Mouse (Mus musculus): ENCODE measurements around the gene Bglap. TPM values are rescaled to one million over a fixed set of nuclear protein-coding genes. Genes with fewer than 3 reads are reported as not detected.
A peak's percentile ranks its signal among the peaks of the same experiment; 100 is the strongest.

The Bglap gene
- total and polyA plus RNA-seq, 2 experiments from 2014 or later = not detected

DNA sequence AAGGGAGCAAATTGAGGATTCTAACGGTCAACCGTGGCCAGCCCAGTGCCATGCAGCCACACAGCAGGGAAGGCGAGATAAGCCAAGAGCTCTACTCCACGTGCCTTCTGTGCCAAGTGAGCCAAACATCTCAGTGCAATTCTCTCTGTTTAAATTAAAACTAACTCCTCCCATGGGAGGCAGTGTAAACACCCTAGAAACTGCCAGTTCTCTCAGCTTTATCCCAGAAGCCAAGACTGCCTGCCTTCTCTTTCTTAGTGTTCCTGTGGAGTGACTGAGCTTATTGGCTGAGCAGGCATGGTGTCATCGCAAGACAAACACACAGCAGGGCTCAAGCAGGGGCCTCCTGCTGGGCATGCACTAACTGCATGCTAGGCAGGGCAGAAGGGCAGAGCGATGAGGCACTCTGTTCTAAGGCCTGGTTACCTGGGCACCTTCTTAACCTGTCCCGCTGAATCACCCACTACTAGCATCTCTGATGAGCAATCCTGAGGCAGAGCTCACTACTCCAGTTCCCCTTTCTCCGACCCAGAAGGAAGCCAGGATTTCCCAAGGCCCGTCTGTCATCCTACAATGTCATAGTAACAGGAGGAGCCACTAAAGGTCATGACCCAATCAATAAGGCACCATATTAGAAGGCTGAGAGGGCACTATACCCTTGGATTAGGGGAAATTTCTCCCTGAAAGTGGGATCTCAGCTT is 37.9 kb upstream of the Bglap start:
- H3K9ac ChIP-seq (replicated peaks; ENCODE audit: low read length) = no peak overlapping the region
- DNase-seq (ENCODE audit: low spot score) = peak; percentile 72
- peak overlapping the region; percentile 16; the same call in 1 of the 2 replicates for H3K4me2 ChIP-seq (ENCODE audit: low read depth, low read length)
- H3K9me3 ChIP-seq (ENCODE audit: low read length) = no peaks in the 10 kb centered on the region
- H3K36me3 ChIP-seq (ENCODE audit: insufficient read depth, low read length) = peaks cover 23% of the 10 kb centered on the region; the same call in 1 of the 2 replicates
- peak; percentile 11; the same call in 1 of the 2 replicates for ATAC-seq
- peak; percentile 13; the same call in 1 of the 2 replicates for TF ChIP-seq CTCF (IDR thresholded peaks at IDR 0.05; ENCODE audit: low read depth)
- H3K27me3 ChIP-seq (ENCODE audit: insufficient read depth, low read length) = no peaks in the 10 kb centered on the region
- H3K4me1 ChIP-seq (ENCODE audit: insufficient read depth, low read length) = peaks cover 10% of the 10 kb centered on the region
- peak overlapping the region; percentile 32; the same call in 1 of the 2 replicates for H3K27ac ChIP-seq
- H3K4me3 ChIP-seq (ENCODE audit: low read length) = no peak overlapping the region; the same call in 1 of the 2 replicates
- 29% methylated on average over 9 of the region's 9 CpGs for WGBS

GRCm38 (mm10) chr3:88420771-88421170 is 36.5 kb upstream of the Bglap start:
- no peak overlapping the region for H3K9ac ChIP-seq (replicated peaks; ENCODE audit: low read length)
- no peak for DNase-seq (ENCODE audit: low spot score)
- H3K4me3 ChIP-seq (ENCODE audit: low read length) = no peak overlapping the region
- peaks cover 10% of the 10 kb centered on the region for H3K4me1 ChIP-seq (ENCODE audit: insufficient read depth, low read length)
- no peaks in the 10 kb centered on the region for H3K9me3 ChIP-seq (ENCODE audit: low read length)
- TF ChIP-seq CTCF (IDR thresholded peaks at IDR 0.05; ENCODE audit: low read depth) = no peak
- WGBS = 96% methylated on average over 19 of the region's 19 CpGs
- no peak overlapping the region for H3K4me2 ChIP-seq (ENCODE audit: low read depth, low read length)
- peaks cover 28% of the 10 kb centered on the region for H3K36me3 ChIP-seq (ENCODE audit: insufficient read depth, low read length)
- H3K27me3 ChIP-seq (ENCODE audit: insufficient read depth, low read length) = no peaks in the 10 kb centered on the region
- H3K27ac ChIP-seq = no peak overlapping the region
- ATAC-seq = no peak

DNA sequence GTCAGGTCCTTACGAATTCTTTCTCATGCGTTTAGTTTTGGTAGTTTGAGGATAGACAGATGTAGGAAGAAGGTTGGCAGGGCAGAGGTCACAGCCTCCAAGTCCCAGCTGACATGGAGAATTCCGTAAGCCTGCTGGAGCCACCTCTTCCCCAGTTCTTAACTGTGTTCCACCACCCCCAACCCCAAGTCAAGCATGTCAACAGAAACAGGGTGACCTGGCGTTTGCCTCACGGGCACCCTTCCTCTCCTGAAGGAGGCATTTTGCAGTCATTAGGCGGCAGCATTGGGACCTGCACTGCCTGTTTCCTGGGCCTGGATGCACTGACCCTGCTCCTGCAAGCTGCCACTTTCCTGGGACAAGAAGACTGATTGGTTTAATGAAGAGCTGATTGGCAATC is 33.8 kb upstream of the Bglap start:
- no peak overlapping the region for H3K9ac ChIP-seq (replicated peaks; ENCODE audit: low read length)
- ATAC-seq = no peak
- H3K36me3 ChIP-seq (ENCODE audit: insufficient read depth, low read length) = peaks cover 38% of the 10 kb centered on the region
- peaks cover 5% of the 10 kb centered on the region; the same call in 1 of the 2 replicates for H3K4me1 ChIP-seq (ENCODE audit: insufficient read depth, low read length)
- no peak overlapping the region for H3K4me2 ChIP-seq (ENCODE audit: low read depth, low read length)
- H3K27me3 ChIP-seq (ENCODE audit: insufficient read depth, low read length) = no peaks in the 10 kb centered on the region
- H3K27ac ChIP-seq = no peak overlapping the region
- H3K4me3 ChIP-seq (ENCODE audit: low read length) = no peak overlapping the region
- no peaks in the 10 kb centered on the region for H3K9me3 ChIP-seq (ENCODE audit: low read length)
- 86% methylated on average over 6 of the region's 6 CpGs for WGBS
- no peak for DNase-seq (ENCODE audit: low spot score)
- no peak for TF ChIP-seq CTCF (IDR thresholded peaks at IDR 0.05; ENCODE audit: low read depth)

DNA sequence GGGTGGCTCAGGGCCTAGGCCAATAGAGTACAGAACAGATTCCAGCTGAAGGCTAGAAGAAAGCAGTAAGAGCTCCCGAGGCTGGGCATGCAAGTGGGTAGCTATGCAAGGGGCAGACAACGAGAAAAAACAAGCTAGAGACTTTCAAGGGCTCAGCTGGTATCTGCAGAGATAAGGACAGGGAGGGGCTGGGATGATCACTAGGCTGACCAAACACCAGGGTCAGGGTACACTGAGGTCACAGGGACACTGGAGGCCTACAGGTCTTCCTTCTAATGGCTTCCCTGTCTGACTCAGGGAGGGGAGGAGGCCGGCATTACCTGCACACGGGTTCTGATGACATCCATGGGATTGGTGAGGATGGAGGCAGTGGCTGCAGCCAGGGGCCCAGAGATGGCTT is 31.4 kb upstream of the Bglap start:
- ATAC-seq (no peak), DNase-seq (ENCODE audit: low spot score) (no peak)
- no peaks in the 10 kb centered on the region for H3K27me3 ChIP-seq (ENCODE audit: insufficient read depth, low read length)
- 86% methylated on average over 4 of the region's 4 CpGs for WGBS
- H3K27ac ChIP-seq = no peak overlapping the region
- no peak overlapping the region for H3K4me3 ChIP-seq (ENCODE audit: low read length)
- no peaks in the 10 kb centered on the region for H3K4me1 ChIP-seq (ENCODE audit: insufficient read depth, low read length)
- peaks cover 47% of the 10 kb centered on the region for H3K36me3 ChIP-seq (ENCODE audit: insufficient read depth, low read length)
- H3K9ac ChIP-seq (replicated peaks; ENCODE audit: low read length) = no peak overlapping the region
- no peak for TF ChIP-seq CTCF (IDR thresholded peaks at IDR 0.05; ENCODE audit: low read depth)
- H3K9me3 ChIP-seq (ENCODE audit: low read length) = no peaks in the 10 kb centered on the region
- no peak overlapping the region for H3K4me2 ChIP-seq (ENCODE audit: low read depth, low read length)

DNA sequence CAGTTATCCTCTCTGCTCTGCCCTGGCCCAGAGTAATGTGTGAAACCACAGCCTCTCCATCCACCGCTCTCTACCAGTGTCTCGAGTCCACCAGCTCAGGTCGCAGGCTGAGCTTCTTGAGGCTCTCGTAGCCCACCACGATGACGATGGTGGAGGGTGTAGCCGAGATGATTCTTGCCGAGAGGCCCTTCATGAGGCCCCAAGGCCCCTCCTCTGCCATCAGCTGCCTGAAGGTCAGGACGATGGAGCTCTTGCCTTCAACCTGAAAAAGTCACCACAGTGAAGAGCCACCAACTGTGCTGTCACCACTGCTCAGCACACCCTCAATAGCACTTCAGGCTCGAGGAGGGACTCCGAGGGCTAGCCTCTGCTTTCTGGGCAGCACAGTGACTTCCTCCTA is 28.4 kb upstream of the Bglap start:
- no peak overlapping the region for H3K27ac ChIP-seq
- no peaks in the 10 kb centered on the region for H3K4me1 ChIP-seq (ENCODE audit: insufficient read depth, low read length)
- 88% methylated on average over 11 of the region's 11 CpGs for WGBS
- no peak overlapping the region for H3K9ac ChIP-seq (replicated peaks; ENCODE audit: low read length)
- ATAC-seq = no peak
- no peaks in the 10 kb centered on the region for H3K9me3 ChIP-seq (ENCODE audit: low read length)
- no peak overlapping the region for H3K4me2 ChIP-seq (ENCODE audit: low read depth, low read length)
- TF ChIP-seq CTCF (IDR thresholded peaks at IDR 0.05; ENCODE audit: low read depth) = no peak
- H3K4me3 ChIP-seq (ENCODE audit: low read length) = no peak overlapping the region
- DNase-seq (ENCODE audit: low spot score) = no peak
- H3K36me3 ChIP-seq (ENCODE audit: insufficient read depth, low read length) = peaks cover 31% of the 10 kb centered on the region
- no peaks in the 10 kb centered on the region for H3K27me3 ChIP-seq (ENCODE audit: insufficient read depth, low read length)

- no peak overlapping the region for H3K4me3 ChIP-seq (ENCODE audit: low read length)
- ATAC-seq = no peak
- H3K4me2 ChIP-seq (ENCODE audit: low read depth, low read length) = no peak overlapping the region
- peaks cover 31% of the 10 kb centered on the region for H3K36me3 ChIP-seq (ENCODE audit: insufficient read depth, low read length)
- no peak for TF ChIP-seq CTCF (IDR thresholded peaks at IDR 0.05; ENCODE audit: low read depth)
- no peaks in the 10 kb centered on the region for H3K9me3 ChIP-seq (ENCODE audit: low read length)
- no peak overlapping the region for H3K27ac ChIP-seq
- WGBS = 83% methylated on average over 4 of the region's 4 CpGs
- no peak for DNase-seq (ENCODE audit: low spot score)
- no peaks in the 10 kb centered on the region for H3K4me1 ChIP-seq (ENCODE audit: insufficient read depth, low read length)
- no peaks in the 10 kb centered on the region for H3K27me3 ChIP-seq (ENCODE audit: insufficient read depth, low read length)
- no peak overlapping the region for H3K9ac ChIP-seq (replicated peaks; ENCODE audit: low read length)
Observed at GRCm38 (mm10) chr3:88411681-88412080, 27.4 kb upstream of the Bglap start.

DNA sequence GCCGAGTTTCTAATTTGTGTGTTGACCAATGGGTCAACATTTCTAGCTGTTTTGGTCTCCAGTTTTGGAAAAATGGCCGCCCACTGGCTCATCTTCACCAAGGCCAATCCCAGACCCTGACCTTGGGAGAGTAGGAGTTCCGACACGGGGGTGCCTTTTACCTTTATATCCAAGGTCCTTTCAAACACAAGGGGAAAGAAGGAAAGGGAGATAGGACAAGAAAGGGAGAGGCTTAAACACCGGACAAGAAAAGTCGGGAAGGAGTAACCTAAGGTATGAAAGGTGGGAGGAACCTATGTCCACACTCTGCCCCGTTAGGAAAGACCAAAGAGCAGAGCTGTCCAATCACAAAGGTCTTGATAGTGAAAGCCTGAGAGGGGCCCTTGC is 26.4 kb upstream of the Bglap start:
- DNase-seq (ENCODE audit: low spot score) = no peak
- Histone ChIP-seq H3K9me3 (ENCODE audit: low read length) (no peaks in the 10 kb centered on the region), H3K4me2 (ENCODE audit: low read depth, low read length) (peak overlapping the region; percentile 74), H3K4me3 (ENCODE audit: low read length) (peak overlapping the region; percentile 53), H3K27ac (peak overlapping the region; percentile 85), H3K36me3 (ENCODE audit: insufficient read depth, low read length) (peaks cover 25% of the 10 kb centered on the region), H3K4me1 (ENCODE audit: insufficient read depth, low read length) (no peaks in the 10 kb centered on the region), H3K9ac (replicated peaks; ENCODE audit: low read length) (peak overlapping the region; percentile 71; the same call in 1 of the 2 replicates), H3K27me3 (ENCODE audit: insufficient read depth, low read length) (no peaks in the 10 kb centered on the region)
- 36% methylated on average over 7 of the region's 7 CpGs for WGBS
- no peak for TF ChIP-seq CTCF (IDR thresholded peaks at IDR 0.05; ENCODE audit: low read depth)
- ATAC-seq = no peak
